Mouse (Mus musculus) forebrain, embryonic 13.5 days (tissue): ENCODE measurements around the gene Gchfr. TPM values are rescaled to one million over a fixed set of nuclear protein-coding genes. Genes with fewer than 3 reads are reported as not detected.

ENCODE experiments used
- ATAC-seq: fragments of 200-750 bp; cut with Nextera tagmentation; 2 replicates; pipeline ENCODE4 v1.8.0; 2017
- H3K27ac ChIP-seq: fragments of 300-500 bp; sonication (generic); 2 replicates; pipeline ENCODE4 v1.5.1; 2015; ENCODE audit warnings: inconsistent platforms, mild to moderate bottlenecking, moderate library complexity
- H3K27me3 ChIP-seq: fragments of 300-500 bp; sonication (generic); 2 replicates; pipeline ENCODE4 v1.6.1; 2015; ENCODE audit warnings: mild to moderate bottlenecking, inconsistent platforms
- H3K36me3 ChIP-seq: fragments of 300-500 bp; sonication (generic); 2 replicates; pipeline ENCODE4 v1.6.1; 2015; ENCODE audit warnings: mild to moderate bottlenecking, inconsistent platforms; ENCODE audit not compliant: poor library complexity, severe bottlenecking
- H3K4me1 ChIP-seq: fragments of 300-500 bp; sonication (generic); 2 replicates; pipeline ENCODE4 v1.6.1; 2015; ENCODE audit warnings: inconsistent platforms
- H3K4me2 ChIP-seq: fragments of 300-500 bp; sonication (generic); 2 replicates; pipeline ENCODE4 v1.6.1; 2015; ENCODE audit warnings: inconsistent platforms, mild to moderate bottlenecking, moderate library complexity
- H3K4me3 ChIP-seq: fragments of 300-500 bp; sonication (generic); 2 replicates; pipeline ENCODE4 v1.5.1; 2015; ENCODE audit warnings: mild to moderate bottlenecking, inconsistent platforms
- H3K9ac ChIP-seq: fragments of 300-500 bp; sonication (generic); 2 replicates; pipeline ENCODE4 v1.6.1; 2015; ENCODE audit warnings: mild to moderate bottlenecking, inconsistent platforms
- H3K9me3 ChIP-seq: fragments of 300-500 bp; sonication (generic); replicated peaks from 2 replicates; pipeline ENCODE4 v1.6.1; 2016; ENCODE audit warnings: inconsistent platforms
- WGBS: fragments of 180-500 bp; shearing (Covaris S2); methylation state at CpG from one replicate; pipeline ENCODE4 v1.1.7; 2015; 5-methylcytosine and 5-hydroxymethylcytosine counted together
- polyA plus RNA-seq: library from polyadenylated mRNA; unstranded; fragments of >200 nt; fragmentation: Nextera tagmentation; extraction: Ambion mirVana; gene quantifications from 2 replicates; pipeline ENCODE4 v1.2.1, GENCODE M21; 2015

The Gchfr gene
- polyA plus RNA-seq, 1 experiment from 2014 or later: 1.7 TPM

- ATAC-seq: no peak
- no peak overlapping the region for H3K4me3 ChIP-seq
- no peaks in the 10 kb centered on the region for H3K9me3 ChIP-seq
- peaks cover 21% of the 10 kb centered on the region for H3K4me1 ChIP-seq
- no peak overlapping the region for H3K27ac ChIP-seq
- H3K4me2 ChIP-seq: peak overlapping the region; percentile 98; the same call in 1 of the 2 replicates
- H3K36me3 ChIP-seq: peaks cover 14% of the 10 kb centered on the region
- peaks cover 4% of the 10 kb centered on the region; the same call in 1 of the 2 replicates for H3K27me3 ChIP-seq
- H3K9ac ChIP-seq: no peak overlapping the region
Measured at GRCm38 (mm10) chr2:119157836-119158235, 9.7 kb upstream of the Gchfr start.

GRCm38 (mm10) chr2:119161247-119161646 is 6.3 kb upstream of the Gchfr start:
- peaks cover 5% of the 10 kb centered on the region for H3K4me1 ChIP-seq
- whole genome bisulfite sequencing: 15% methylated on average over 2 of the region's 2 CpGs
- no peaks in the 10 kb centered on the region for H3K36me3 ChIP-seq
- peaks cover 32% of the 10 kb centered on the region for H3K27me3 ChIP-seq
- no peak for ATAC-seq
- H3K9me3 ChIP-seq: no peaks in the 10 kb centered on the region
- H3K27ac ChIP-seq: no peak overlapping the region
- 0 out of 2 replicates have a peak overlapping the region, but pooled peaks have one; percentile 5 for H3K9ac ChIP-seq
- no peak overlapping the region for H3K4me3 ChIP-seq
- H3K4me2 ChIP-seq: no peak overlapping the region

DNA sequence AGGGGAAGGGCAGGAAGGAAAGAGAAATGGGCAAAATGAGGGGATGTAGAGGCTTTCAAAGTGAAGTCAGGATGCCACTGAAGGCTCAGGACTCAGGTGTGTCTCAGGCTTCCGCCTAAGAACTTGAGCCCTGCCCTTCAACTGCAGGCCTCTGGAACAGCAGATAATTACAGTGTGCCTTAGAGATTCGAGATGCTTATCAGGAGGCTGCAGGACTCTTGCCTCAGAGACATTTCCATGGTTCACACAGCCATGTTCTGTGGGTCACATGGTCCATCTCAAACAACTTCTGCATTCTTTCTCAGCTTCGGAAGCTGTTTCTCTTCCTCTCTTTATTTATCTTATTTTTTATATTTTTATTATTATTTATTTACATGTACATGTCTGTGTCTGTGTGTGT is 4.4 kb upstream of the Gchfr start:
- Histone ChIP-seq H3K27me3 (peaks cover 50% of the 10 kb centered on the region), H3K36me3 (no peaks in the 10 kb centered on the region), H3K4me3 (no peak overlapping the region), H3K9ac (no peak overlapping the region), H3K9me3 (no peaks in the 10 kb centered on the region), H3K4me2 (no peak overlapping the region), H3K4me1 (peaks cover 16% of the 10 kb centered on the region), H3K27ac (no peak overlapping the region)
- WGBS: 75% methylated on average over 3 of the region's 3 CpGs
- ATAC-seq: no peak

- Histone ChIP-seq H3K4me1 (peaks cover 16% of the 10 kb centered on the region), H3K27ac (no peak overlapping the region), H3K4me3 (no peak overlapping the region), H3K4me2 (no peak overlapping the region), H3K27me3 (peaks cover 55% of the 10 kb centered on the region), H3K9me3 (no peaks in the 10 kb centered on the region), H3K36me3 (no peaks in the 10 kb centered on the region), H3K9ac (no peak overlapping the region)
- 92% methylated on average over 4 of the region's 4 CpGs for WGBS
- ATAC-seq: no peak
Measured at GRCm38 (mm10) chr2:119163999-119164398, 3.6 kb upstream of the Gchfr start.

DNA sequence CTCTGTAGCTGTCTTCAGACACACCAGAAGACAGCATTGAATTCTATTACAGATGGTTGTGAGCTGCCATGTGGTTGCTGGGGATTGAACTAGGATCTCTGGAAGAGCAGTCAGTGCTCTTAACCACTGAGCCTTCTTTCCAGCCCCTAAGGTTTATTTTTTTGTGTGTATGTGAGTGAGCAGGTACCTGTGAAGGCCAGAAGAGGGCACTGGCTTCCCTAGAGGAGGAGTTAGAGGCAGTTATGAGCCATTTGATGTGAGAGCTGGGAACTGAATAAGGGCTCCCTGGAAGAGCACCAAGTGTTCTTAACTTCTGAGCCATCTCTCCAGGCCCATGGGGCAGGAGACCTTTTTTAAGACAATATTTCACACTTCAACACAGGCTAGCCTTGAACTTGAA is 2.2 kb upstream of the Gchfr start:
- Histone ChIP-seq H3K27ac (no peak overlapping the region), H3K4me1 (peaks cover 16% of the 10 kb centered on the region), H3K27me3 (peaks cover 63% of the 10 kb centered on the region), H3K9me3 (no peaks in the 10 kb centered on the region), H3K4me3 (no peak overlapping the region), H3K36me3 (no peaks in the 10 kb centered on the region), H3K4me2 (no peak overlapping the region), H3K9ac (no peak overlapping the region)
- no peak for ATAC-seq

GRCm38 (mm10) chr2:119167866-119168256 is 288 bp downstream of the Gchfr start:
- H3K27me3 ChIP-seq: peaks cover 58% of the 10 kb centered on the region
- ATAC-seq: no peak
- peaks cover 25% of the 10 kb centered on the region for H3K4me1 ChIP-seq

GRCm38 (mm10) chr2:119170282-119170681 is 2.7 kb downstream of the Gchfr start:
- H3K4me3 ChIP-seq: no peak overlapping the region
- peaks cover 42% of the 10 kb centered on the region for H3K4me1 ChIP-seq
- no peak overlapping the region for H3K9ac ChIP-seq
- H3K4me2 ChIP-seq: no peak overlapping the region
- no peaks in the 10 kb centered on the region; the same call in 1 of the 2 replicates for H3K36me3 ChIP-seq
- peaks cover 41% of the 10 kb centered on the region for H3K27me3 ChIP-seq
- no peaks in the 10 kb centered on the region for H3K9me3 ChIP-seq
- no peak overlapping the region for H3K27ac ChIP-seq
- ATAC-seq: no peak
- 85% methylated on average over 2 of the region's 2 CpGs for WGBS

More at GRCm38 (mm10) chr2:119167866-119168256, 288 bp downstream of the Gchfr start:
- Histone ChIP-seq H3K9me3 (no peaks in the 10 kb centered on the region), H3K9ac (peak overlapping the region; percentile 57), H3K4me3 (peak overlapping the region; percentile 50), H3K4me2 (peak overlapping the region; percentile 97), H3K27ac (no peak overlapping the region), H3K36me3 (no peaks in the 10 kb centered on the region; the same call in 1 of the 2 replicates)
- WGBS: 2% methylated on average over 26 of the region's 26 CpGs

DNA sequence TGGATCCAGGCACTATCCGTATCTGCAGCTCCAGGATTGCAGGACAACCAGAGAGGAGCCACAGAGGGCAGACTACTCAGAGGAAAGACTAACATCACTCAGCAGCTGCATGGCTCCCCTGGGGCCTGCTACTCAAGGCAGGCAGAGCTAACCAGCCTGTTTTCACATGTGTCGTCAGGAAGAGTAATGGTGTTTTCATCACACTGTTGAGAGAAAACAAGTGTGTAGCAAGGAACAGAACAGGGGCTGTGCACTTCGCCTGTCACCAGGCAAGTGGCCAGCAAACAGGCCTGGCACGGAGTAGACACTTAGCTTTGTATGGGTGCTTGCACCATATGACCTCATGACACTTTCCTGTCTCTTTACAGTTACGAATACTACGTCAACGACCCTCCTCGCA is 4.0 kb downstream of the Gchfr start:
- no peak for ATAC-seq
- H3K36me3 ChIP-seq: no peaks in the 10 kb centered on the region; the same call in 1 of the 2 replicates
- H3K4me1 ChIP-seq: peaks cover 41% of the 10 kb centered on the region
- H3K27ac ChIP-seq: no peak overlapping the region
- WGBS: 80% methylated on average over 8 of the region's 8 CpGs
- H3K9ac ChIP-seq: no peak overlapping the region
- H3K4me2 ChIP-seq: no peak overlapping the region
- no peaks in the 10 kb centered on the region for H3K9me3 ChIP-seq
- peaks cover 28% of the 10 kb centered on the region for H3K27me3 ChIP-seq
- no peak overlapping the region for H3K4me3 ChIP-seq

DNA sequence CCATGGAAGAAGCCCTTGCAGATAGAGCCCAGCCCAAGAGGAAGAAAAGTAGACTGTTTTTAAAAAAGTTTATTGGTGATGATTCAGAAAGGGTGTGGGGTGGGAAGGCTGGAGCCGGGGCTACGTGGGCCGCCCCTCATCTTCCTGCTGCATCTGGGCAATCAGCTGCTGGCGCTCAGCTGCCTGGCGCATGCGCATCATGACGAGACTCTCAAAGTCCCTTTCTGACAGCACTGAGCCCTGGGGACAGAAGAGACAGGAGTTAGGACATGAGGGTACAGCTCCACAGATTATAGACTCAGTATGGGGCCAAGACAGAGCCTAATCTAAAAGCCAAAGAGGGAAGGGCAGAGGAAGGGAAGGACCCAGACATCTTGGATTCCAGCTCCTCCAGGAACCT is 4.9 kb downstream of the Gchfr start:
- WGBS: 90% methylated on average over 7 of the region's 7 CpGs
- Histone ChIP-seq H3K27ac (no peak overlapping the region), H3K4me1 (peaks cover 32% of the 10 kb centered on the region), H3K9me3 (no peaks in the 10 kb centered on the region), H3K36me3 (no peaks in the 10 kb centered on the region; the same call in 1 of the 2 replicates), H3K9ac (0 out of 2 replicates have a peak overlapping the region, but pooled peaks have one; percentile 9), H3K4me3 (no peak overlapping the region), H3K27me3 (peaks cover 19% of the 10 kb centered on the region), H3K4me2 (peak overlapping the region; percentile 1; the same call in 1 of the 2 replicates)
- ATAC-seq: no peak

GRCm38 (mm10) chr2:119172862-119173576 is 5.4 kb downstream of the Gchfr start:
- Histone ChIP-seq H3K9me3 (no peaks in the 10 kb centered on the region), H3K4me3 (no peak overlapping the region), H3K4me2 (peak overlapping the region; percentile 1; the same call in 1 of the 2 replicates), H3K36me3 (peaks cover 2% of the 10 kb centered on the region), H3K27me3 (peaks cover 14% of the 10 kb centered on the region), H3K4me1 (peaks cover 27% of the 10 kb centered on the region), H3K27ac (no peak overlapping the region), H3K9ac (peak overlapping the region; percentile 9)
- WGBS: 26% methylated on average over 13 of the region's 13 CpGs
- ATAC-seq: peak; percentile 48; the same call in 1 of the 2 replicates

- Histone ChIP-seq H3K27me3 (peaks cover 7% of the 10 kb centered on the region; the same call in 1 of the 2 replicates), H3K4me2 (no peak within 1 kb of the TSS), H3K4me1 (peaks cover 26% of the 10 kb centered on the region), H3K4me3 (no peak within 1 kb of the TSS), H3K36me3 (peaks cover 13% of the 10 kb centered on the region), H3K9me3 (no peaks in the 10 kb centered on the region), H3K27ac (0 out of 2 replicates have a peak within 1 kb of the TSS, but pooled peaks have one; percentile 14), H3K9ac (peak within 1 kb of the TSS; percentile 19; the same call in 1 of the 2 replicates)
- WGBS: 26% methylated on average over 8 of the region's 8 CpGs
- ATAC-seq: no peak
Measured at GRCm38 (mm10) chr2:119173991-119174651, 6.5 kb downstream of the Gchfr start, which contains the start of gene Gm14137. Gm14137 (plus strand) TSS chr2:119174509.

GRCm38 (mm10) chr2:119174866-119175265 is 7.3 kb downstream of the Gchfr start:
- no peak overlapping the region for H3K9ac ChIP-seq
- no peak overlapping the region for H3K27ac ChIP-seq
- 67% methylated on average over 14 of the region's 14 CpGs for WGBS
- H3K36me3 ChIP-seq: peaks cover 20% of the 10 kb centered on the region
- no peak for ATAC-seq
- H3K4me2 ChIP-seq: no peak overlapping the region
- 0 out of 2 replicates have a peak, but pooled peaks cover 3% of the 10 kb centered on the region for H3K27me3 ChIP-seq
- peaks cover 26% of the 10 kb centered on the region for H3K4me1 ChIP-seq
- no peak overlapping the region for H3K4me3 ChIP-seq
- no peaks in the 10 kb centered on the region for H3K9me3 ChIP-seq
